Mouse (Mus musculus) embryo, embryonic 10 days (tissue): ENCODE results near the gene Clcn6.

Experiments
- DNase-seq: peaks from one replicate; pipeline ENCODE4 v3.0.0-alpha.2; 2015; ENCODE audit warnings: low spot score

The Clcn6 gene

DNA sequence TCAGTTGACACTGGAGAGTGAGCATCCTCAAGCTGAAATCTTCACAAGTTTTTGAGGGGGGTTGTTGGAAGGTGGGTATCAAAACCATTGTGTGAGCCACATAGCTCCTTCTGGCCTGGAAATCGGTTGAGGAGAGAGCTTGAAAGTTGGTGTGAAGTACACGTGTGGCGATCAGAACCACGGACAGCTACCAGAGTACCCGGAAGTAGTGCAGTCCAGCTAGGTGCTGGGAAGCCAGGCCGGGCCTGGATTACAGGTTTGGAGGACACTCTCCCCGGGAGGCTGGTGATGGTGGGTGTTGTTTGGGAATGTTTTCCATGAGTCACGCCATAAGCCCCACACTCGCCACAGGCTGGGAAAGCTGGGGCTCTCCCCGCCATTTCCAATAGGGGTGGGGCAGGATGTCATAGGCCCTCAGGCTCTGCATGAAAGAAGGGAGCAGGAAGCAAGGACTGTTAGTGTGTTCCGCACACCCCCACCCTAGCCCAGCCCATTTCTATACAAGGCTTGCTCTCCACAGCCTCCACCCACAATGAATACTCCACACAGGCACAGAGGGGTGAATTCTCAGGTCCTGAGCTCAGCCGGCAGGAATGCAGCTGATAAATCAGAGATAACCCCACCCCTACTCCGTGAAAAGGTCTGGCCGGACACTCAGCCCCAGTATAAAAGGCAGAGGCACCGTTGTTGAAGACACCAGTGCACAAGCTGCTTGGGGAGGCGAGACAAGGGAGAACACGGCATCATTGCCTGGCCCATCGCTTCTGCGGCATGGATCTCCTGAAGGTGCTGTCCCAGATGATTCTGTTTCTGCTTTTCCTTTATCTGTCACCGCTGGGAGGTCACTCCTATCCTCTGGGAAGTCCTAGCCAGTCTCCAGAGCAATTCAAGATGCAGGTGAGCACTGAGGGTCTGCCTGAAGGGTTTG, 53.2 kb downstream of the Clcn6 start, which contains the start of gene Nppb:
TSS of gene Nppb (plus strand) at position 584 of the 928 bp plus-strand sequence.
- DNase-seq = peak; percentile 79

- DNase-seq = no peak
Measured at GRCm38 (mm10) chr4:147979441-147979860, 59.2 kb downstream of the Clcn6 start.

DNA sequence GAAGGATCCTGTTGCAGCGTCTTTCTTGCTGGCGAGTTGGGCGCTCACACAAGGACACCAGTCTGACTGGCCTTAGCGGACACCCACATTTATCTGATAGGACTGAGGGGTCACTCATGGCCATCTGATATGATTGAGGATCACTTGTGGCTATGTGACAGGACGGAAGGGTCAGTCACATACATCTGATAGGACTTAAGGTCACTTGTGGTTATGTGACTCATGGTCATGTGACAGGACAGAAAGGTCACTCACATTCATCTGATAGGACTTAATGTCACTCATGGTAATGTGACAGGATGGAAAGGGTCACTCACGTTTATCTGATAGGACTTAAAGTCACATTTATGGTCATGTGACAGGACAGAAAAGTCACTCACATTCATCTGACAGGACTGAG, 60.2 kb downstream of the Clcn6 start:
- no peak for DNase-seq

DNA sequence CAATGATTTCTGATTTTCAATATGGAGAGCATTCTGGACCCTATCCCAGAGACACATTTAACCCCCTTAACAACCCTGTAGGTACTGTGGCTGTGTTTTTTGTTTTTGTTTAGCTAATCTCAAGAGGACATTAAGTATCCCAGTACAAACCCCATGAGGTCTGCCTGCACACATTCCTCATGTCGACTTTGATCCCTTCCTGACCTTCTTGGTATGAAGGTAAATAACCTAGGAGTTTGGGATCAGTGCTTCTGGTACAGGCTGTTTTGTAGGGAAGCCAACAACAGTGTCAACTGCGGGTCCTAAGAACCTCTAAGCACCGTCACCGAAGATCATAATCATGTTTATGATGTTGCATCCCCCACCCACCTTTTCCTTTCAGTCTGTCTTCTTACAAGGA, 60.9 kb downstream of the Clcn6 start:
- no peak for DNase-seq

GRCm38 (mm10) chr4:147976237-147976636, 62.4 kb downstream of the Clcn6 start:
- DNase-seq = no peak

GRCm38 (mm10) chr4:147969337-147969736, 69.3 kb downstream of the Clcn6 start:
- no peak for DNase-seq

DNA sequence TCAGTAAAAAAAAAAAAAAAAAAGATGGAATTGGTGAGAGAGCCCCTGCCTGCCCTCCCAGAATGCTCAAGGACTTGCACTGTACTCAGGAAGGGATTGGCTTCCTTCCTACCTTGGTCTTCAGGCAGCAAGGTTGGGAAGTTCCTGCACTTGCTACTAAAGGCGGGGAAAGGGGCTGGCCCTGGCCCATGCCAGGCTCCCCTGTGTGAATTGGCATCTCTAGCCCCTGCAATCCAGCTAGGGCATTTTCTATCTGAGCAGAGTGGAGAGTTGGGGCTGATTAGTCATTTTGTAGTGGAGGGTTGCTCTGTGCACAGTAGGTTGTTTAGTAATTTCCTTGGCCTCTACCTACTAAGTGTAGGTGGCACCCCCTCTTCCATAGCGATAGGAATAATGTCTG, 69.8 kb downstream of the Clcn6 start:
- no peak for DNase-seq

- DNase-seq = no peak
Measured at GRCm38 (mm10) chr4:147965712-147966111, 72.9 kb downstream of the Clcn6 start.

GRCm38 (mm10) chr4:147963623-147964022, 75.0 kb downstream of the Clcn6 start:
- no peak for DNase-seq

DNA sequence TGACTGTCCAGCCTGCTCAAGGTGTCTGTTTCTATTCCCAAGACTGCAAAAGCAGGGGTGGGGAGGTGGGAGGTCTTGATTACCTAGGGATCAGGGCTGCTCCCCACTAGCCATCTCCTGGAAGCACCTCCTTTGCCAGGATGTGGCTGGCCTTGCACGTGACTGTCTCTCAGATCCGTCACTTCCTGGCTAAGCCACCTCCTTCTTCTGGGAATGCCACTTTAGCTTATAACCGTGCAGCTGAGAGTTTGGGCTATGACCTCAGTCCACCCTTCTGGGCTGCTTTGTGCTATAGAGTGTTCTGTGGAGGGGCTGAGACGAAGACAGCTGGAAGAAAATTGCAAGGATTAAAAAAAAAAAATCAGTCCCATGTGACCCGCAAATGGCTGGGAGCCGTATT, 75.8 kb downstream of the Clcn6 start:
- DNase-seq = no peak

DNA sequence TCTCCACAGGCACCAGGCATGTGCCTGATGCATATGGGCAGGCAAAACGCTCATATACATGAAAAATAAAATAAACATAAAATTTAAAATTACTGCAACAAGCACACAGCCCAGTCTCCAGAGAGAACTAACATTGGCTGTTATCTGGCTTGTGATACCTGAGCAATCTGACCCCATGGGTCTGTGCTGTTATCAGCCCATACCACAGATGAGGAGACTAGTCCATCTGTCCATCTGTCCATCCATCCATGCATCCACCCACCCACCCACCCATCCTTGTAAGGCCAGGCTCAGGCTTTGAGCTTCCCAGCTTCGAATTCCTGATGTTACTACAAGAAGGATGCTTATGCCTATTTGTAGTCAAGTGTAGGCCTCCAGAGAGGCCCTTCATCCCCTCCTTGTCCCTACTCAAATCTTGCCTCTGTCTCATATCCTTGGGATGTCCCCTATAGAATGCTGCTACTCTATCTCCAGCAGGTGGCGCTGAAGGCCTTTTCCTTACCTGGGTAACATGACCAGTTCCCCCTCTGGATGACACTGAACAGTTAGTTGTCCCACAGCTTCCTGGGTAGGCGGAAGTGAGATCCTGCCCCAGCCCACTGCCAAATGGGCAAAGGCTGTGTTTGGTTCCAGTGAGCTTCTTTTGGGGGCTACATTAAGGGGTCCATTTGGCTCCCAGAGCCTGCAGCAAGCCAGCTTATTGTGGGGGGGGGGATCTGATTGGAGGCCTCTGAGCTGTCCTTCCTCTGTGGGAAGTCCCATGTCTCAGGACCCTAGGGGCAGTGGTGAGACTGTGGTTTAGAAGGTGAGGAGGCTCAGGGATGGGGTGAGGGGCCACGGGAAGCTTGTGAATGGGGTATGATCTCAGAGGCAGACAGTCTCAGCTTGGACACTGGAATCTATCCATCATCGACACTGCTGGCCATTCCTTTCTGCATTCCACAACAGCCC, 78.5 kb downstream of the Clcn6 start:
- DNase-seq = peak; percentile 93

DNA sequence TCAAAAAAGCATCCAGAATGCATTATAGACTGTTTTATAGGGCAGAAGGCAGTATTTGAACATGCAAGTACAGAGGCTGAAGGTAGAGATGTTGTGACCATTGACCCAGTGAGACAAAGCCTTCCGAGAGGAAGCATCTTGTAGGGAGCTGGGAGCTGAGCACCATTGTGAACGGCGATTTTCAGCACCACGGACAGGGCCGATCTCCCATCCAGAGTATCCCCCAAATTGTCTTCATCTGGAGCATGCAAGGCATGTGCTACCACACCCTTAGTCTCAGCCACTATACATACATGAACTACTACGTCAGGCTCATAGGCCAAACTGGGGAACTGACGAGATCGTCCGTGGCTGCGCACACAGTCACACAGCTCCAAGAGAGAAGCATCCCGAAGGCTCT, 81.5 kb downstream of the Clcn6 start:
- peak; percentile 85 for DNase-seq
